Mouse (Mus musculus) embryonic facial prominence, embryonic 11.5 days (tissue): ENCODE results near the gene Ehhadh. TPM values are rescaled to one million over a fixed set of nuclear protein-coding genes. Genes with fewer than 3 reads are reported as not detected.

Source experiments
- ATAC-seq: fragments of 200-750 bp; cut with Nextera tagmentation; replicated peaks from 2 replicates; pipeline ENCODE4 v1.8.0; 2017; ENCODE audit warnings: low read depth; ENCODE audit not compliant: insufficient number of reproducible peaks, low FRiP score, low TSS enrichment
- DNase-seq: peaks from one replicate; pipeline ENCODE4 v3.0.0-alpha.2; 2015; ENCODE audit warnings: low spot score
- H3K27ac ChIP-seq: fragments of 300-500 bp; sonication (generic); replicated peaks from 2 replicates; pipeline ENCODE4 v1.5.1; 2014; ENCODE audit warnings: mild to moderate bottlenecking, low read depth, low read length, control low read depth
- H3K27me3 ChIP-seq: fragments of 300-500 bp; sonication (generic); 2 replicates; pipeline ENCODE4 v1.6.1; 2014; ENCODE audit warnings: mild to moderate bottlenecking, low read length, moderate library complexity, mixed read lengths; ENCODE audit not compliant: control insufficient read depth, insufficient read depth
- H3K36me3 ChIP-seq: fragments of 300-500 bp; sonication (generic); replicated peaks from 2 replicates; pipeline ENCODE4 v1.6.1; 2014; ENCODE audit warnings: low read depth, mild to moderate bottlenecking, low read length, moderate library complexity, mixed read lengths; ENCODE audit not compliant: control insufficient read depth, insufficient read depth
- H3K4me1 ChIP-seq: fragments of 300-500 bp; sonication (generic); 2 replicates; pipeline ENCODE4 v1.6.1; 2014; ENCODE audit warnings: low read length, mixed read lengths; ENCODE audit not compliant: control insufficient read depth, insufficient read depth
- H3K4me2 ChIP-seq: fragments of 300-500 bp; sonication (generic); 2 replicates; pipeline ENCODE4 v1.6.1; 2014; ENCODE audit warnings: low read depth, mild to moderate bottlenecking, control low read depth, low read length, moderate library complexity
- H3K4me3 ChIP-seq: fragments of 300-500 bp; sonication (generic); 2 replicates; pipeline ENCODE4 v1.5.1; 2014; ENCODE audit warnings: low read depth, low read length, control low read depth
- H3K9ac ChIP-seq: fragments of 300-500 bp; sonication (generic); replicated peaks from 2 replicates; pipeline ENCODE4 v1.6.1; 2014; ENCODE audit warnings: mild to moderate bottlenecking, control low read depth, low read length
- H3K9me3 ChIP-seq: fragments of 300-500 bp; sonication (generic); replicated peaks from 2 replicates; pipeline ENCODE4 v1.6.1; 2016; ENCODE audit warnings: mild to moderate bottlenecking, low read length, inconsistent platforms, mixed read lengths; ENCODE audit not compliant: control insufficient read depth
- WGBS: fragments of 180-500 bp; shearing (Covaris S2); extraction: QIAGEN DNeasy Blood & Tissue Kit; methylation state at CpG from one replicate; pipeline ENCODE4 v1.1.7; 2014; 5-methylcytosine and 5-hydroxymethylcytosine counted together
- polyA plus RNA-seq: library from polyadenylated mRNA; unstranded; fragments of >200 nt; fragmentation: Nextera tagmentation; extraction: Ambion mirVana; gene quantifications from 2 replicates; pipeline ENCODE4 v1.2.1, GENCODE M21; 2014

The Ehhadh gene
- polyA plus RNA-seq, 1 experiment from 2014 or later: 2.1 TPM

- WGBS: 77% methylated on average over 1 of the region's 1 CpGs
- Histone ChIP-seq H3K9ac (no peak overlapping the region), H3K4me2 (no peak overlapping the region), H3K4me1 (no peaks in the 10 kb centered on the region), H3K9me3 (no peaks in the 10 kb centered on the region), H3K4me3 (no peak overlapping the region), H3K27me3 (no peaks in the 10 kb centered on the region), H3K36me3 (no peaks in the 10 kb centered on the region), H3K27ac (no peak overlapping the region)
- no peak for DNase-seq
- ATAC-seq: no peak
These were observed 63.3 kb downstream of the Ehhadh start for GRCm38 (mm10) chr16:21724261-21724660.

GRCm38 (mm10) chr16:21719770-21720169, 67.8 kb downstream of the Ehhadh start:
- 89% methylated on average over 7 of the region's 7 CpGs for WGBS
- H3K27ac ChIP-seq: no peak overlapping the region
- H3K4me2 ChIP-seq: no peak overlapping the region
- ATAC-seq (no peak), DNase-seq (no peak)
- no peaks in the 10 kb centered on the region for H3K4me1 ChIP-seq
- no peaks in the 10 kb centered on the region for H3K36me3 ChIP-seq
- no peak overlapping the region for H3K4me3 ChIP-seq
- no peaks in the 10 kb centered on the region for H3K9me3 ChIP-seq
- no peaks in the 10 kb centered on the region for H3K27me3 ChIP-seq
- H3K9ac ChIP-seq: no peak overlapping the region

GRCm38 (mm10) chr16:21714516-21714915, 73.1 kb downstream of the Ehhadh start:
- Histone ChIP-seq H3K9me3 (no peaks in the 10 kb centered on the region), H3K27ac (no peak overlapping the region), H3K27me3 (no peaks in the 10 kb centered on the region), H3K4me1 (no peaks in the 10 kb centered on the region), H3K4me2 (no peak overlapping the region), H3K9ac (no peak overlapping the region), H3K36me3 (no peaks in the 10 kb centered on the region), H3K4me3 (no peak overlapping the region)
- ATAC-seq (no peak), DNase-seq (no peak)
- 88% methylated on average over 10 of the region's 10 CpGs for WGBS

Other genes starting within 250 kb of the Ehhadh start
- 15.8 and 17.4 TPM in 2 replicates for gene 2510009E07Rik, start 93.1 kb downstream of the Ehhadh start, polyA plus RNA-seq
- 1.4 and 2.3 TPM in 2 replicates for gene Map3k13, start 6.5 kb upstream of the Ehhadh start, polyA plus RNA-seq
- 37.5 and 38.3 TPM in 2 replicates for gene Tmem41a, start 159.7 kb upstream of the Ehhadh start, polyA plus RNA-seq
- gene Liph, start 207.9 kb upstream of the Ehhadh start, polyA plus RNA-seq: not detected in 2 replicates
- gene Senp2, start 221.7 kb upstream of the Ehhadh start, polyA plus RNA-seq: 60.2 and 62.4 TPM in 2 replicates